Mouse (Mus musculus): ENCODE measurements around the gene Spryd3. TPM values are rescaled to one million over a fixed set of nuclear protein-coding genes. Genes with fewer than 3 reads are reported as not detected.
A peak's percentile ranks its signal among the peaks of the same experiment; 100 is the strongest.

Spryd3 gene
- total and polyA plus RNA-seq, 3 experiments, result 29.3 to 35.4 TPM; not detected in 1

- no peak overlapping the region for H3K27ac ChIP-seq (ENCODE audit: control insufficient read depth, low read depth, low read length)
- no peak for DNase-seq (ENCODE audit: low read depth, low spot score)
- no peaks in the 10 kb centered on the region for H3K9me3 ChIP-seq (replicated peaks; ENCODE audit: insufficient read depth, low read length)
- H3K36me3 ChIP-seq (ENCODE audit: control insufficient read depth in 1 of 2, insufficient read depth in 2 of 2, low read length in 2 of 2), result peaks cover 19 to 77% of the 10 kb centered on the region in 2 experiments
- H3K4me1 ChIP-seq (ENCODE audit: control insufficient read depth in 1 of 2, insufficient read depth in 2 of 2, low read length in 2 of 2), result no peaks in the 10 kb centered on the region
- TF ChIP-seq NRF1 (IDR thresholded peaks at IDR 0.05; ENCODE audit: insufficient read depth, low read depth, low read length, poor library complexity, severe bottlenecking), result no peak
- H3K9ac ChIP-seq (ENCODE audit: control insufficient read depth, low read depth, low read length, poor library complexity, severe bottlenecking), result no peak overlapping the region
- peaks cover 5% of the 10 kb centered on the region; the same call in 1 of the 2 replicates for H3K79me2 ChIP-seq (ENCODE audit: control insufficient read depth, insufficient read depth, low read length, poor library complexity)
- H3K27me3 ChIP-seq (ENCODE audit: control insufficient read depth in 1 of 2, insufficient read depth in 2 of 2, low read length in 2 of 2), result no peaks in the 10 kb centered on the region
- no peak overlapping the region for H3K4me3 ChIP-seq (ENCODE audit: control insufficient read depth in 1 of 2, insufficient read depth in 1 of 2, low read depth in 2 of 2, low read length in 2 of 2)
These were observed 44.3 kb downstream of the Spryd3 start for GRCm38 (mm10) chr15:102091688-102092087.

GRCm38 (mm10) chr15:102091063-102091679 is 44.9 kb downstream of the Spryd3 start:
- no peak overlapping the region for H3K9ac ChIP-seq (ENCODE audit: control insufficient read depth, low read depth, low read length, poor library complexity, severe bottlenecking)

DNA sequence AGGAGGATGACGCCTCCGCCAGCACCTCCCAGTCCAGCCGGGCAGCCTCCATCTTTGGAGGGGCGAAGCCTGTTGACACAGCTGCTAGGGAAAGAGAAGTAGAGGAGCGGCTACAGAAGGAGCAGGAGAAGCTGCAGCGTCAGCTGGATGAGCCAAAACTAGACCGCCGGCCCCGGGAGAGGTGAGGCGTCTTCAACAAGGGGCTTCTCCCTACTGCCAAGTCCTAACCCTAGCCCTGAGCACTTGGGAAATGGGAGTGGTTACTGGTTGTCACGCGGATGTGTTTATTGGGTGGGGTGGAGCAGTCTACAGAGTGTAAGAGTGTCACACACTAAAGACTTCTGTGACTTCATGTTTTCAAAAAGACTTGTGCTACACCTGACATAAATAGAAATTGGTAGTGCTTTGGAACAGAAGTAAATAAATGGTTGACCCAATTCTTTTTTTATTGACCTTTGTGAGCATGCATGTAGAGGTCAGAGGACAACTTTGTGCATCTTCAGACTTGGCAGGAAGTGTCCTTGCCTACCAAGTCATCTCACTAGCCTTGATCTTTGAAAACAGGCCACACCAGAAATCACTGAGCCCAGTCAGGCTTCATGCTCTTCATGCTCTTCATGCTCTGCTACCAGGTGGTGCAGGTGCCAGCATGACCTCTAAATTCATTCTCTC is 46.0 kb downstream of the Spryd3 start:
- Histone ChIP-seq H3K4me1 (ENCODE audit: control insufficient read depth in 1 of 2, insufficient read depth in 2 of 2, low read length in 2 of 2) (no peaks in the 10 kb centered on the region), H3K27me3 (ENCODE audit: control insufficient read depth in 1 of 2, insufficient read depth in 2 of 2, low read length in 2 of 2) (no peaks in the 10 kb centered on the region), H3K9me3 (replicated peaks; ENCODE audit: insufficient read depth, low read length) (no peaks in the 10 kb centered on the region), H3K36me3 (ENCODE audit: control insufficient read depth in 1 of 2, insufficient read depth in 2 of 2, low read length in 2 of 2) (peaks cover 21 to 89% of the 10 kb centered on the region in 2 experiments), H3K27ac (ENCODE audit: control insufficient read depth, low read depth, low read length) (no peak overlapping the region), H3K79me2 (ENCODE audit: control insufficient read depth, insufficient read depth, low read length, poor library complexity) (peaks cover 10% of the 10 kb centered on the region; the same call in 1 of the 2 replicates), H3K4me3 (ENCODE audit: control insufficient read depth in 1 of 2, insufficient read depth in 1 of 2, low read depth in 2 of 2, low read length in 2 of 2) (no peak overlapping the region), H3K9ac (ENCODE audit: control insufficient read depth, low read depth, low read length, poor library complexity, severe bottlenecking) (no peak overlapping the region)
- no peak for DNase-seq (ENCODE audit: low read depth, low spot score)
- TF ChIP-seq HCFC1 (IDR thresholded peaks at IDR 0.05; ENCODE audit: low read depth, low read length), result no peak
- peak in 1 of 2 experiments; percentile 35; a peak in 2 of 4 replicates for TF ChIP-seq POLR2A (IDR thresholded peaks at IDR 0.05; ENCODE audit: control insufficient read depth in 1 of 2, insufficient read depth in 1 of 2, low read depth in 1 of 2, low read length in 2 of 2, poor library complexity in 1 of 2)

More at GRCm38 (mm10) chr15:102091063-102091679, 44.9 kb downstream of the Spryd3 start:
- Histone ChIP-seq H3K4me1 (ENCODE audit: control insufficient read depth in 1 of 2, insufficient read depth in 2 of 2, low read length in 2 of 2) (no peaks in the 10 kb centered on the region), H3K9me3 (replicated peaks; ENCODE audit: insufficient read depth, low read length) (no peaks in the 10 kb centered on the region), H3K27me3 (ENCODE audit: control insufficient read depth in 1 of 2, insufficient read depth in 2 of 2, low read length in 2 of 2) (no peaks in the 10 kb centered on the region), H3K4me3 (ENCODE audit: control insufficient read depth in 1 of 2, insufficient read depth in 1 of 2, low read depth in 2 of 2, low read length in 2 of 2) (no peak overlapping the region), H3K79me2 (ENCODE audit: control insufficient read depth, insufficient read depth, low read length, poor library complexity) (peaks cover 8% of the 10 kb centered on the region; the same call in 1 of the 2 replicates), H3K27ac (ENCODE audit: control insufficient read depth, low read depth, low read length) (no peak overlapping the region), H3K36me3 (ENCODE audit: control insufficient read depth in 1 of 2, insufficient read depth in 2 of 2, low read length in 2 of 2) (peaks cover 19 to 82% of the 10 kb centered on the region in 2 experiments)
- no peak for DNase-seq (ENCODE audit: low read depth, low spot score)
- TF ChIP-seq POLR2AphosphoS2 (IDR thresholded peaks at IDR 0.05; ENCODE audit: low read length), result peak; percentile 3; the same call in 1 of the 2 replicates
- no peak for TF ChIP-seq UBTF (IDR thresholded peaks at IDR 0.05; ENCODE audit: borderline replicate concordance, insufficient read depth, low read depth, low read length)

GRCm38 (mm10) chr15:102083028-102083427 is 53.0 kb downstream of the Spryd3 start:
- peaks cover 2 to 8% of the 10 kb centered on the region in 2 experiments for H3K4me1 ChIP-seq (ENCODE audit: control insufficient read depth in 1 of 2, insufficient read depth in 2 of 2, low read length in 2 of 2)
- no peak overlapping the region for H3K4me3 ChIP-seq (ENCODE audit: control insufficient read depth in 1 of 2, insufficient read depth in 1 of 2, low read depth in 2 of 2, low read length in 2 of 2)
- H3K36me3 ChIP-seq (ENCODE audit: control insufficient read depth in 1 of 2, insufficient read depth in 2 of 2, low read length in 2 of 2), result peaks cover 48 to 86% of the 10 kb centered on the region in 2 experiments
- no peaks in the 10 kb centered on the region for H3K9me3 ChIP-seq (replicated peaks; ENCODE audit: insufficient read depth, low read length)
- no peak overlapping the region for H3K27ac ChIP-seq (ENCODE audit: control insufficient read depth, low read depth, low read length)
- no peak for DNase-seq (ENCODE audit: low read depth, low spot score)
- H3K9ac ChIP-seq (ENCODE audit: control insufficient read depth, low read depth, low read length, poor library complexity, severe bottlenecking), result no peak overlapping the region
- H3K27me3 ChIP-seq (ENCODE audit: control insufficient read depth in 1 of 2, insufficient read depth in 2 of 2, low read length in 2 of 2), result no peaks in the 10 kb centered on the region
- TF ChIP-seq BHLHE40 (IDR thresholded peaks at IDR 0.05; ENCODE audit: borderline replicate concordance, low read depth, low read length), result no peak
- peak; percentile 52; the same call in 1 of the 2 replicates for TF ChIP-seq POLR2AphosphoS2 (IDR thresholded peaks at IDR 0.05; ENCODE audit: low read length)
- TF ChIP-seq TAL1 (IDR thresholded peaks at IDR 0.05; ENCODE audit: low read length), result no peak
- TF ChIP-seq HCFC1 (IDR thresholded peaks at IDR 0.05; ENCODE audit: low read depth, low read length), result no peak
- no peak for TF ChIP-seq JUND (IDR thresholded peaks at IDR 0.05; ENCODE audit: low read depth, low read length)
- TF ChIP-seq CHD1 (IDR thresholded peaks at IDR 0.05; ENCODE audit: low read depth, low read length), result no peak
- TF ChIP-seq EP300 (IDR thresholded peaks at IDR 0.05; ENCODE audit: low read depth in 1 of 2, low read length in 2 of 2), result no peak
- no peak for TF ChIP-seq MYC (IDR thresholded peaks at IDR 0.05; ENCODE audit: low read depth, low read length)
- no peak for TF ChIP-seq UBTF (IDR thresholded peaks at IDR 0.05; ENCODE audit: borderline replicate concordance, insufficient read depth, low read depth, low read length)
- H3K79me2 ChIP-seq (ENCODE audit: control insufficient read depth, insufficient read depth, low read length, poor library complexity), result peaks cover 60% of the 10 kb centered on the region
